Mouse (Mus musculus): ENCODE results near the gene Etv6.

Etv6 gene

DNA sequence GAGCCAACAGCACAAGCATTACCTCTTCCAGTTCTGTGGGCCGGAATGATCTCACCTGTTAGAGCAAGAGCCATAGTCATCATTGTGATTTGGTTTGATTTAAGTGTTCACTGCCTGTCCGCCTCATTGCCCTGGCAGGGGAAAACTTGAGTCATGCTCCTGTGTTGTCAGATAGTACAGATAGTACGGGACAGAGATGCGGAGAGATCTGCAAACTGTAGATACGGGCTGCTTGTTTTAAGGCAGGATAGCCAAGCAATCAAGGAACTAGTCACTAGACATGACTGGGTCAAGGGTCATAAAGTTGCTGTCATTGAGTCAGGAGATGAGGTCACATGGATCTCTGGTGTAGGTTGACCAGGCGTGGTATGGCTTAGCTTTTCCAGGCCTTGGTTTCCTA is 182.2 kb downstream of the Etv6 start:
- no peak for DNase-seq

DNA sequence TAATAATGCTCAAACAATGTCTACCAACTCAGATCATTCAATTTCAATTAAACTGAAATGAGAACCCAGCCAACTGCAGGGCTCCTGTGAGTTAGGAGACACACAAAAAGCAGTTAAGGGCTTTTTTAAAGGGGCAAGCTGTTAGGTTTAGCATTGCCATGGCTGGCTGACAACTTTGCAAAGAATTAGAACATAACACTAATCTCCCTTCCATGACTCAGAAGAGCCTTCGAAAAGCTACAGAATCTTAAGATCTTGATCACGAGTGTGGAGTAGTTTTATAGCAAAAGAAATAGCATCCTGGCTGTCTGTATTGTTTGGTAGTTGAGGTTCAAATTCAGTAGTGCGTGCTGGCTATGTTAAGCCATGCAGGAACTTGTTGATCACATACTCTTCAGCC is 182.9 kb downstream of the Etv6 start:
- DNase-seq = no peak

DNA sequence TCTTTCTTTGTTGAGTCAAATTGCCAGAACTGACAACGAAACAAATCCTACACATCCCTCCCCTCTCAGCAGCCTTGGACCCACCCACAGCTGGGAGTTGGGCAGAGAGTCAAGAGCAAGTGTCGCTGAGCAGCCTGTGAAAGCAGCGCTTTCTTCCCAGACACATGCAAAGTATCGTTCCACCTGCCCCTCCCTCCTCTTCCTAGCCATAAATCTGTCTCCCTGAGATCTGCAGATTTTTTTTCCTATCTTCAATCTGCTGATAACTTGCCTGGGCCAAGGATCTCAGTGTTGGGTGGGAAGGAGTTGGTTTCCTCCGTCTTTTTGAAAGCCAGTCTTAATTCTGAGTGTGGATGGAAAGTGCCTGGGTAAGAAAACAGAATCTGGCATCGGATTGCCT is 183.9 kb downstream of the Etv6 start:
- DNase-seq = peak; percentile 60 to 62

DNA sequence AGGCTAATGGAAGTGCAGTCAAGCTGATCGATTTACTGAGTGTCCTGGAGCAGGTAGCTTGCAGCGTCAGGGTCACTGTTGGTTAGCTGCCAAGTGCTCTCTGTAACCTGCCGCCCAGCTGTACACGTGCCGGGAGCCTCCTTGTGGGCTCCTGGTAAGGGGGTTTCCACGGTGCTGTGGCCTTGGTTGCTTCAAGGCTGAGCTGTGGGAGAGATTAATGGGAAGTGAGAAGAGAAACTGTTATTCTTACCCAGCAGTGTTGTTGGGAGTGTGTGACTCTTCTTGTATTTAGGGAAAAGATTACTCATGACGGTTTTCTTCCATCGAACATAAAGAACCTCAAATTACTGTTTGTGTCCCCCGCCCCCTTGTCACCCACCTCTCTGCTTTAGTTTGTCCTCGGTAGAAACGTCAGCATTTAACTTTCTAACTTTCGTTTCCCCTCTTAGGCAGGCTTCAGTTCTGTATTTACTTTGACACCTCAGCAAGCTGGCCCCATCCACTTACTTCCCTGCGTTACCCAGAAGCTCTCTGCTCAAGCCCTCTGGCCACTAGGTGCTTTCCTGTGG is 184.8 kb downstream of the Etv6 start:
- peak; percentile 66 to 74 for DNase-seq

DNA sequence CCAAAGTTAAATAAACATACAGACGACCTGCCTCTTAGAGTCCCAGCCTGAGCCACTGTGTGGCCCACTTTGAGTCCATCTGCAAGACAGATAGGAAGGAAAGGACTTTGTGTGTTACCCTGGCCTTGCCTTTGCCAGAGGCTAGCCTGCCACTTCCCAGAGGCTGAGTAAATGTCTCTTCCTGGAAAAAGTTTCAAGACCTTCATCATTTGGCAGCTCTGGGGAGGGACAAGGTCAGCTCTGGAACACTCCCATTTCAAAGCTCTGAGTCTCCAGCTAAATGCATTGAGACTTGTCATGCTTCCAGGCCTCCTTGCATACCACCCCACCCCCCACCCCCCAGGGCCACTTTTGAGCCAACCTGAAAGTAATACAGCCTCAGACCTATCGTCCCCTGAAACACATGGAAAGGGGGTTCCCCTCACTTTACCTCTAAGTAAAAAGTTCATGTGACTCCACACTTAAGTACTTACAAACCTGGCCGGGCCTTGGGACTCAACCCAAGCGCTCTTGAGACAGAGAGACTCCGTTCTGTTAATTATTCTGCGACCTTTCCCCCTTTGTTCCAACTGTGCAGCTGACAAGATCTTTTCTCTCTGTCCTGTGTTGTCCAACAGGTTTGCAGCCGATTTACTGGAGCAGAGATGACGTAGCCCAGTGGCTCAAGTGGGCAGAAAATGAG is 186.9 kb downstream of the Etv6 start:
- peak; percentile 70 to 88 for DNase-seq

DNA sequence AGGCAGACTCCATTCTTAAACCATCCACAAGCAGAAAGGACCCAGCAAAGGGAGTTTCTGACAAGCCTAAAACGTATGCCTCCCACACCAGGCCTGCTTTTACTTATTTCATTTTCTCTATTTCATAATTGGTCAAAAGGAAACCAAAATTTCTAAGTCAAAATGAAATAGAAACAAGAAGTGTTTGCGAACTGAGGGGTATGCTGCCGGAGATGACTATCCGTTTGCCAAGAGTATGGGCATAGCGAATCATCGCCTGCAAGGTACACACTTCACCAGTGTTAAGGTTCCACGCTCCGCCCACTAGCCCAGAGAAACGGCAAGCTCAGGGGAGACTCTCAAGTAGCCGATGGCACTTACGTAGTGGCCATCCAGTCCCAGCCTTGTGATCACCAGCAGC is 190.1 kb downstream of the Etv6 start:
- DNase-seq = no peak

DNA sequence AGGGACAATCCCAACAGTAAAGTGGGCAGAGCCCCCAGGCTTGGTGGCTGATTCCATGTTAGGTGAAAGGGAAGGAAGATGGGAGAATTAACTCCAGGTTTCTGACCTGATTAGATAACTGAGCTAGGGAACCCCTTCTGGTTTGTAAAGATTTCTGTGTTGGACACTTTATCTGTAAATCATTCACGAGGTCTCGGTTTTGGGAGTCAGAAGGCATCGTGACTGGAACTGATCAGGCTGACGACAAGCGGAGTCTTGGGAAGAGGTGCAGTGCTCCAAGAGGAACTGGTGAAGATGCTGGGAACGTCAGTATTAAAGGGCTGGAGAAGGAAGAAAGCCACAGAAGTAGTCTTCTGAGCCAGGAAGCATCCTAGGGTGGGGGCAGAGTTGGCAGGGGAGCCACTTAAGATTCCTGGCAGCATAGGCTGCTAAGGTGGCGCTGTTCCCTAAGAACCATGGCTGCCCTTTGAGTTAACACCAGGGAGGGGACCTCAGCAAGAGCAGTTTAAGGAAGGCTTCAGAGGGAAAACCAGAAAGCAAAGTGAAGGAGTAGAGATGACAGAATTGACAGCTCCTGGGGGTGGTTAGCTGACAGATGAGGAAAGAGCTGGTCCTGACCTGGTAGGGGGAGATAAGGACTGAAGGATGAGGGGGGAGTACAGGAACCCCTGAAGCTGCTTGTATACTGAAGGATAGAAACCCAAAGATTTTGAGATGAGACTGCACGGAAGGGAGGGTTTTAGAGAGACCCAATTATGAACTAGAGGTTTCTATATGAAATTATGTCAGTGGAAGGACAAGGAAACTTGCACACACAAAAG is 191.1 kb downstream of the Etv6 start:
- peak; percentile 42 to 59 for DNase-seq

DNA sequence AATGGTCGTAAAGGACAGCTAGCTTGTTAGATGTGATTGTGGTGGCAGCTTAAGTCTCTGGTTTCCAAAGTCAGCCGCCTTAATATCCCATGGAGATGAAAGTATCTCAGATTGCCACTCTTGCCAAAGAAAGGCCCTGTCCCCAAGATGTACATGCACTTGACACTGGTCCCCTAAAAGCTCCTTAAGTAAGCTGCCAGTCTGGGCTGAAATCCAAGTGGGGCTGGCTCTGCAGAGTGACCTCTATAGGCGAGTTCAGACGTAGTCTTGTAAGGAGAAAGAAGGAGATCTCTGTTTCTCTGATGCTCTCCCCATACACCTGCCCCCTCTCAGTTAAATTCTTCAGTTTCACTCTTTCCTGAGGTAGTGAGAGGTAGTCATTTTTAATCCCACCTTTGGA is 200.8 kb downstream of the Etv6 start:
- DNase-seq = no peak

DNA sequence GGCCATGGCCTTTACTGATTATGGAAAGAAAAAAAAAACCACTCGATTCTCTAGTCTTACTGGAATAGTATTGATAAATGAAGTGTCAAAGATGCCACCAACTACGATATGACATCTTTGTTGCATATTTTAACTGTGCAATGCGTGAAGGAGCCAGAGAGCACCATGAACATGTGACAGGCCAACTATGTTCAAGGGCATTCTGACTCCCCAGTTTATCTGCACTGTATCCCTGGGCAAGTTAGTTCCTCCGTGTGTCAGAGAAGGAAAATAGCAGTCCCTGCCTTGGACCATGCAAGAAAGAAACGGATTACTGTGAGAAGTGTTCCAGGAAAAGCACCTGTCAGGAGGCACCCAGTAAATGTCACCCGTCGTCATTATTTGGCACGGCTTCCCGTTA is 203.0 kb downstream of the Etv6 start:
- no peak for DNase-seq

DNA sequence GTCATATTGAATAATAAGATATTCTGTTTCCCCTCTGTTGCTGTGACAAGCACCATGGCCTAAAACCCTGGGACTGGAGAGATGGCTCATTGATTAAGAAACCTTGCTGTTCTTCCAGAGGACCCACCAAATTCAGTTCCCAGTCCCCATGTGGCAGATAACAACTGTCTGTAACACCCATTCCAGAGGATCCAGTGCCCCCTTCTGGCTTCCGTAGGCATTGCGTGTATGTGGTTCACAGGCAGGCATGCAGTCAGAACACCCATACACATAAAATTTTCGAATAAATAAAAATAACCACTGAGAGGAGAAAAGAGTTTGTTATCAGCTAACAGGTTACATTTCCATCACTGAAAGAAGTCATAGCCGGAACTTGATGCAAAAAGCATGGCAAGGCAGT is 205.5 kb downstream of the Etv6 start:
- DNase-seq = peak in 1 of 2 experiments; percentile 56

DNA sequence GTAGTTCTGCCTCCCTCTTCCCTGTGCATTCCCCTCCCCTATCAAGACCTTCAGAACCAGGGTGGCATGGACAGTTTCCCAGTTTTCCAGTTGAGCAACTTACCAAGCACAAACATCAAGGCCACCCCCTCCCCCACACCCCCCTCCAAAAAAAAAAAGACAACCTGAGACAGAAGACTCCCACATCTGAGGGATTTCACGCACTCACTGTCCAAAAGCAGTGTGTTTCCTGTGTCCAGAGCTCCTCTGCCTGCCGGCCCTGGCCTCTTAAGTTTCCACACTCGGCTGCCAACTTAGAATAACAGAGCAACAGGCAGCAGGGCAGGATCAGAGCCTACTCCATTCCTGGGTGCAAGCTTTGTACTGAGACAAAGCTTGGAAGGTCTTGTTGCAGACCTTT is 207.6 kb downstream of the Etv6 start:
- DNase-seq = peak; percentile 66

DNA sequence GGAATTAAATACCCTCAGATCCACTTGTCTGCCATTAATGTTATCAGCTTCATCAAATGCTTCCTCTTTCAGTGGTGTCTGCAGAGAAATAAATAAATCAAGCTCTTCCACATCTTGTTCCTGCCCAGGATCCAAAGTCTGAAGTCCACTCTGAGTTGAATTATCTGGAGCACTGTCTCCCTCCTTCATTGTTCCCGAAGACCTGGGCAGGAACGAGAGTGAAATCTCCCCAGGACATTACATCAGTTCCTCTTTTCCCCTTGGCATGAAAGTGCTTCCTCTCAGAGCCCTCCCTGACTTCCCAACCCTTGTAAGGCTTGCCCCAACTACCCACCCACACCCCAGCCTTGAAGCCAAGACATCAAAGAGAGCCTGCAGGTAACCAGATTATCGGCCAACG is 208.0 kb downstream of the Etv6 start:
- DNase-seq = peak; percentile 52 to 79

DNA sequence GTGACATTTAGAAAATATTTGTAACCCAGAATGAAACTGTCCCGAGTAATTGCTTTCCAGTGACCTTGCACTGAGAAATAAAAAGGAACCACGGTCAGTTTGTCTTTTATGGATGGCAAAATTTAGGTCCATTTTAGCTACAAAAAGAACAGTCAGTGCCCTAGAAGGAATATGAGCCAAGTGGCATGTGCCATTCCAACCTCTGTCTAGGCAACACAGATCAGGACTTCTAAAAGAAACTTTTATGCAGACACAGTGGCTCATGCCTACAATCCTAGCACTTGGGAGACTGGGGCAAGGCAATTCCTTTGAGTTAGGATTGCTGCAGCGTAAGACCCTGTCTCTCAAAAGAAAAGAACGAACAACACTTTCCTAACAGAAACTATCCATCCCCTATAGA is 208.6 kb downstream of the Etv6 start:
- DNase-seq = no peak

DNA sequence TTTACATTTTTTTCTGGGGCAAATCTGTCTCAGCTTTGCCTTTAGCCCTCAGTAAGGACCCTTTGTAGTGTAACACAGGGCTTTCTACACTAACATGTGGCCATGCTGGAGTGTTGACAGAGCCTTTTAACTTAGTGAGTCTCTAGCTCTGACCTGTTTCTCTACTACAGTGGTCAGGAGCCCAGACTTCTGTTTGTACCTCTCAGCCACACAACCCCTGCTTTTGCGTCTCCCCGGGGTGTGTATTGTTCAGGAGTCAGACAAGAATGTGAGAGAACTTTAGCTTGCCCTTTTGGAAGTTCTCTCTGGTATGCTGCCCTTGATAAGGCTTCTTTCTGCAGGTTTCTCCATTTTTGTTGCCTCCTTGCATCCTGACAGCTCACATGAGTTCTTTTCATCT is 210.6 kb downstream of the Etv6 start:
- DNase-seq = no peak

DNA sequence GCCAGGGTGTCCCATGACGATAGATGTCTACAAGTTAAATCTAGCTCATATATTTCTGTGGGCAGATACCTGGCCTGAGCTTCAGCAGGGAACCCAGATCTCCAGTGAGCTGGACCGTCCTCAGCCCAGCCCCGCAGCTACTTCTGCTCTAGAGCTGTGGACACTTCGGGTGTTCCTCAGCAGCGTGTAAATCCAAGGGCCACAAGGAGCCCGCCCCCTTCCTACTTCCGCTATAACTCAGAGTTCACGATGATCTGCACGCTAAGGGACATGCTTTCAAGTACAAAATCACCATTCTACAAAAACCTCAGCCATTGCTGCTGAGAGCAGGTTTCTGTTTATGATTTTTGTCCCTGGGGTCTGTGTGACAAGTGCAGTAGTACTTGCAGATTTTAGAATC is 211.8 kb downstream of the Etv6 start:
- DNase-seq = no peak

DNA sequence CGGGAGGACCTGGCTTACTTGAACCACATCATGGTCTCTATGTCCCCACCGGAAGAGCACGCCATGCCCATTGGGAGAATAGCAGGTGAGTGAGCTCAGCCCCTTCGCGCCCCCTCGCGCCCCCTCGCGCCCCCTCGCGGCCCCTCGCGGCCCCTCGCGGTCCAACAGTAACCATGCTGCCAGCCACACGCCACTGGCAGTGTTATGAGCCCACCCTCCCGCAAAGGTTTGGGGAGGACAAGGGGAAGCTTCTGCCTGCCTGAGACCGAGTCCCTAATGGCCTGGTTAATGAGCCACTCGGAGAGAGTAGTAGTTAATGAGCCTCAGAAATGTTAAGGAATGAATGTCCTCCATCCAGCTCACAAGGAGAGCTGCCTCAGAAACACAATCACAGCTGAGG is 213.2 kb downstream of the Etv6 start:
- DNase-seq = peak; percentile 31 to 49

DNA sequence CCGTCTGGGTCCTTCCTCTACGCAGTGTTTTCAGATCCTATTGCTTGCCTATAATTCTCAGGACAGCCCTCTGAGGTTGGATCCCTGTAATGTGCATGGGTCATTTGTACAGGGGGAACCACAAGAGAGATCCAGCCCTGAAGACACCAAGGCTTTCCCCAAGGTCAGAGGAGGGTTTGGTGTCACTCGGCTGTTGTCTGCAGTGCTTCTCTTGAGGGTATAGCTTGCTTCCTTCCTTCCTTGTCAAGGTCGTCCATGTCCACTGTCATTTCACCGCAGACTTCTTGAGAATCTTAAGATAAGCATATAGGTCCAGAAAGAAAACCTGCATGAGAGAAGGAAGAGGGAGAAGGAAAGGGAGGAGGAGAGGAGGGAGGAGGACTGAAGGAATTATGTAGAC is 215.3 kb downstream of the Etv6 start:
- DNase-seq = no peak

DNA sequence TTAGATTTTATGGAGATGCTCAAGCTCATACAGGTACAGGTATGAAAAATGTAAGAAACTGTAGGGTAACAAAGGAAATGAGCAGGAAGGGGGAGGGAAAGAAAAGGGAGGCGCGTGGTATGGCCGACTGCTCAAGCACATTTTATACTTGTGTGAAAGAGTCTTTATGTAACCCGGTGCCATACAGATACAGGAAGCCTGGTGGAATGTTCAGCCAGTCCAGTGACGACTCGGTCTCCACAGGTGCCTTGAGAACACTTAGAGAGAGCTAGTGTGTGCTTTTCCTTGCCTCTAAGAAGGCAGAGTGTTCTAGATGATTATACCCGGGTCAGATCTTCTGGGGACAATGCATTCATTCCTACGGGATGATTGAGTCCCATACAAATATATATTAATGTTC is 215.9 kb downstream of the Etv6 start:
- no peak for DNase-seq

DNA sequence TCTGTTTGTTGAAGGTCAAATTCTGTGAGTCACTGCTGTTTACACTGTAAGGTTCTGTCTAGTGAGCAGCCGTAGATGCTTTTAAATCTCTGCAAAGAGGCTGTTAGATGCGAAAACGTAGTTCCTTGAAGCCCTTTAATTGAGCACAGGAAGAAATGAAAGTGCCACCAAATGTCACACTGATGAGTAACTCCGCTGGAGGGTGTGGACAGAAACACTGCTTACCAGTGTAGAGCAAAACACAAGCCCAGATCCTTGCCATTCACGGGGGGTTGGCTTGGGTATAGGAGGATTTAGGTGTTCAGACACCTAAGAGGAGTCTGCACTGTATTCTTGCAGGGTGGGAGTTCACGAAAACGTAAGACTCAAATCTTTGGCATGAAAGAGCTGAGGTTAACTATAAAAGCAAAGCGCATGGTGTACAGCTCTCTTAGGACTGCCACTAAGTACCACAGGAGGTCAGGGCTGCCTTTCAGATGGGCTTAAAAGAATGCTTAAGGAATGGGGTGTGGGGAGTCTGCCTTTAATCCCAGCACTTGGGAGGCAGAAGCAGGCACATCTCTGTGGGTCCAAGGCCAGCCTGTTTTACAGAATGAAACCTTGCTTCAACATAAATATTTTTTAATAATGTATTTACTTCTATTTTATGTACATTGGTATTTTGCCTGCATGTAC is 216.7 kb downstream of the Etv6 start:
- no peak for DNase-seq

DNA sequence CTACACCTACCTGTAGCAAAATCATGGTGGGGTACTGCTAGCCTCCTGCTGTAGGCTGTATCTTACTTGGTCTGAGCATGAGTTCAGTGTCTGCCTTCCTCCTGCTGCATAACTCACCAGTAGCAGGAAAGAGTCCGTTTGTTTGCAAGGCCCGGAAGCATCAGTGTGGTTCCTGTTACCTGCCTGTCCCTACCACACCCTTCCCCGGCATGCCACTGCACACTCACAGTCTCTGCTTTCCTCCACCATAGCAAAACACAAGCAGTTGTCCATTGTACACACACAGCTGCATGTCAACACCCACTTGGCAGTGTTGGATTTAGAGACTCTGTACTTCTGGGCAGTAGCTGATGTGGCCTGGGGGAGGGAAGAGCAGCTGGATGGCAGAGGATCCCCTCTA is 220.9 kb downstream of the Etv6 start:
- no peak for DNase-seq

DNA sequence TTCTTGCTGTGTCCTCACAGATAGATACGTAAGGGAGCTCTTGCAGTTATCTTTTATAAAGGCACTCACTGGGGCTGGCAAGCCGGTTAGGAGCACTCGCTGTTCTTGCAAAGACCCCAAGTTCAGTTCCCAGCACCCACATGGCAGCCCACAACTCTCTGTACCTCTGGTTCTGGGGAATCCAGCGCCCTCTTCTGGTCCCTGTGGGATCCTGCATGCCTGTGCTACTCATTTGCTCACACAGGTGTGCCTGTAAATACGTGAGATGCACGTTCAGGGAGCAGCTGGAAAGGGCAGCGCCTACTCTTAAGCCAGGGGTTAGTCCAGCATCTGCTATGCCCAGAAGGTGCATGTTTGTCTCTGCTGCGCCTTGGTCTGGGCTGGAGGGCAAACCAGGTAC is 224.4 kb downstream of the Etv6 start:
- no peak for DNase-seq

DNA sequence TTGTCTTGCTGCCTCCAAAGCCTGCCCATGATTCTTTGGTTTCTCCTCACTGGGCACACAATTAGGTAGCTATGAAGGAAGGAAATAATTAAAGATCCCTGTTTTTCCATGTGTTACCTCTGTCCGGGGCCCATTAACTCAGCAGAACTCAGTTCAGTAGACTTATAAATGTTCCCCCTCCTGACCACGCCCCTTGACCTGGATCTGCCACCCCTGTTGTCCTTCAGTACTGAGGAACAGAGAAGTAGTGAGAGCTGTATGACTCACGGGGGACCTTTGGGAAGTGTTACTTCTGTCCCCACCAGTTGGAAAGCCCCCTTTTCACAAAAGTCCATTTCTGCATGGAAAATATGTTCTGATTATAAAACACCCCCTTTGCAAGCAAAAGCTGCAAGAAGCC is 226.4 kb downstream of the Etv6 start:
- DNase-seq = no peak

DNA sequence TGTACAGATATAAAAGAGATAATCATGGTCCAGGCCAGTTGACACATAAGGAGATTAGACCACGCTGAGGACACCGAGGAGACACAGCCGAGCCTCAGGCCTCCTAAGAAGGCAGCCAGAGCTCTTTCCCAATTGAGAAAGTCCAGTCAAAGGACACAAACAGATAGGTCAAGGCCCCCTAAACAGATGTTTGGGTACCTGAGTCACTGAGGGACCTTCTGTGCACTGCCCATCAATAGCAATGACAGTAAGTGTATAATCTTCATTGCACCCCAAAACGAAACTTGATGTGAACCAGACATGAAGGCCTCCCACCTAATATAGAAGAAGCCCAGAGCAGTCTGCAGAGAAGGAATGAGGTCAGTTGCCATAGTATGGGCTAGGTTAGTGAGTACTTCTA is 226.9 kb downstream of the Etv6 start:
- no peak for DNase-seq

Measured in kidney, postnatal 36 days (tissue).